11 mouse cellular contexts compared by ENCODE assay signal in genomic region chr17:80698191-80698901, GRCm38 (mm10). TPM values are rescaled to one million over a fixed set of nuclear protein-coding genes. Genes with fewer than 3 reads are reported as not detected.
DNase-seq lines count a peak whose midpoint lies in the region; ATAC-seq and TF ChIP-seq lines count a peak whose summit lies in the region.
"Had no signal": no experiment of that assay in that cellular context is flagged by ENCODE, and none has a peak within 500 bp of the region (broad histone marks: within the 10 kb centered on the region; RNA-seq: fewer than 3 reads in every experiment).

No protein-coding gene starts in this region.

- 0 out of 2 replicates have a peak overlapping the region, but pooled peaks have one; percentile 2 for H3K9ac ChIP-seq in heart, adult 2 months (ENCODE audit: low read depth, low read length)
- H3K9ac ChIP-seq in lung, embryonic 15.5 days: 0 out of 2 replicates have a peak overlapping the region, but pooled peaks have one; percentile 5
- H3K9ac ChIP-seq in embryonic facial prominence, embryonic 14.5 days (ENCODE audit: low read depth, low read length): no peak overlapping the region
- H3K9ac ChIP-seq in limb, embryonic 11.5 days (ENCODE audit: low read length): no peak overlapping the region

- peak; percentile 41; the same call in 1 of the 2 replicates for ATAC-seq in lung, embryonic 15.5 days (ENCODE audit: borderline replicate concordance, extremely low read depth, low FRiP score, low TSS enrichment)
- ATAC-seq in embryonic facial prominence, embryonic 14.5 days (ENCODE audit: low read depth): peak; percentile 6; the same call in 1 of the 2 replicates
- no peak for ATAC-seq in limb, embryonic 11.5 days (ENCODE audit: insufficient number of reproducible peaks, low FRiP score, low TSS enrichment, low read depth)

- H3K79me2 ChIP-seq in heart, adult 2 months (replicated peaks; ENCODE audit: control insufficient read depth, insufficient read depth, low read length): peaks cover 14% of the 10 kb centered on the region

- peaks cover 25% of the 10 kb centered on the region for H3K4me1 ChIP-seq in heart, adult 2 months (ENCODE audit: control insufficient read depth, insufficient read depth, low read length)
- H3K4me1 ChIP-seq in lung, embryonic 15.5 days: peaks cover 52% of the 10 kb centered on the region
- H3K4me1 ChIP-seq in embryonic facial prominence, embryonic 14.5 days (ENCODE audit: control insufficient read depth, insufficient read depth, low read length): peaks cover 37% of the 10 kb centered on the region
- peaks cover 8% of the 10 kb centered on the region; the same call in 1 of the 2 replicates for H3K4me1 ChIP-seq in limb, embryonic 11.5 days (ENCODE audit: control insufficient read depth, insufficient read depth, low read length)

- no peak overlapping the region for H3K4me3 ChIP-seq in heart, adult 2 months
- H3K4me3 ChIP-seq in lung, embryonic 15.5 days: no peak overlapping the region
- H3K4me3 ChIP-seq in embryonic facial prominence, embryonic 14.5 days (ENCODE audit: low read depth, low read length): no peak overlapping the region
- H3K4me3 ChIP-seq in limb, embryonic 11.5 days (ENCODE audit: low read depth, low read length): no peak overlapping the region
- H3K4me3 ChIP-seq: megakaryocyte, embryonic 14.5 days had no signal

- H3K27ac ChIP-seq in heart, adult 2 months: peak overlapping the region; percentile 33; the same call in 1 of the 2 replicates
- peak overlapping the region; percentile 30 for H3K27ac ChIP-seq in lung, embryonic 15.5 days
- peak overlapping the region; percentile 13; the same call in 1 of the 2 replicates for H3K27ac ChIP-seq in embryonic facial prominence, embryonic 14.5 days (replicated peaks; ENCODE audit: low read depth, low read length)
- 0 out of 2 replicates have a peak overlapping the region, but pooled peaks have one; percentile 25 for H3K27ac ChIP-seq in limb, embryonic 11.5 days (replicated peaks; ENCODE audit: low read depth, low read length)

- WGBS in heart, adult 2 months: 25% methylated on average over 12 of the region's 12 CpGs
- WGBS in lung, embryonic 15.5 days: 40% methylated on average over 12 of the region's 12 CpGs
- WGBS in embryonic facial prominence, embryonic 14.5 days: 61% methylated on average over 12 of the region's 12 CpGs
- 67% methylated on average over 12 of the region's 12 CpGs for WGBS in limb, embryonic 11.5 days

- no peak overlapping the region; the same call in 1 of the 2 replicates for H3K4me2 ChIP-seq in lung, embryonic 15.5 days
- H3K4me2 ChIP-seq in embryonic facial prominence, embryonic 14.5 days (ENCODE audit: low read depth, low read length): no peak overlapping the region
- no peak overlapping the region for H3K4me2 ChIP-seq in limb, embryonic 11.5 days (ENCODE audit: low read depth, severe bottlenecking)

- peaks cover 6% of the 10 kb centered on the region for H3K36me3 ChIP-seq in heart, adult 2 months (ENCODE audit: control insufficient read depth, insufficient read depth, low read length)
- no peaks in the 10 kb centered on the region for H3K36me3 ChIP-seq in lung, embryonic 15.5 days
- no peaks in the 10 kb centered on the region for H3K36me3 ChIP-seq in embryonic facial prominence, embryonic 14.5 days (ENCODE audit: control insufficient read depth, insufficient read depth, low read length)
- no peaks in the 10 kb centered on the region for H3K36me3 ChIP-seq in limb, embryonic 11.5 days (ENCODE audit: control insufficient read depth, insufficient read depth, low read length)

- intact Hi-C loops in heart, adult 2 months (cut with DNase I): loop anchor here (2.0 kb wide), 1 partner anchor 16 kb away; no protein-coding TSS in a partner anchor

- TF ChIP-seq CTCF in heart, adult 2 months (IDR thresholded peaks at IDR 0.05): no peak

- H3K27me3 ChIP-seq in heart, adult 2 months (ENCODE audit: control insufficient read depth, insufficient read depth, low read length): no peaks in the 10 kb centered on the region
- no peaks in the 10 kb centered on the region for H3K27me3 ChIP-seq in lung, embryonic 15.5 days
- H3K27me3 ChIP-seq in embryonic facial prominence, embryonic 14.5 days (replicated peaks; ENCODE audit: control insufficient read depth, insufficient read depth, low read length): no peaks in the 10 kb centered on the region
- H3K27me3 ChIP-seq in limb, embryonic 11.5 days (ENCODE audit: control insufficient read depth, insufficient read depth, low read length): no peaks in the 10 kb centered on the region
- H3K27me3 ChIP-seq: megakaryocyte, embryonic 14.5 days had no signal

- DNase-seq in heart, adult 2 months: no peak
- DNase-seq in heart, adult 8-10 months (ENCODE audit: low spot score): no peak
- DNase-seq in lung, adult 18-20 months: no peak
- peak; percentile 49 for DNase-seq in embryonic facial prominence, embryonic 14.5 days (ENCODE audit: low spot score)
- DNase-seq in limb, embryonic 11.5 days (ENCODE audit: low spot score): no peak
- no peak for DNase-seq in kidney, postnatal 36 days
- no peak for DNase-seq in layer of hippocampus, adult 11-12 months (ENCODE audit: low spot score)
- DNase-seq: kidney, adult 18-20 months; thymus, postnatal 25 days had no signal

- no peak for TF ChIP-seq POLR2A in heart, adult 2 months (IDR thresholded peaks at IDR 0.05; ENCODE audit: insufficient read depth, low read depth, low read length)

- no peaks in the 10 kb centered on the region for H3K9me3 ChIP-seq in lung, embryonic 15.5 days
- no peaks in the 10 kb centered on the region for H3K9me3 ChIP-seq in embryonic facial prominence, embryonic 14.5 days (ENCODE audit: control insufficient read depth, low read length)
- H3K9me3 ChIP-seq in limb, embryonic 11.5 days (ENCODE audit: control insufficient read depth, low read length): no peaks in the 10 kb centered on the region

- TF ChIP-seq EP300 in heart, adult 2 months (IDR thresholded peaks at IDR 0.05; ENCODE audit: insufficient read depth, low read depth, low read length): no peak

RNA-seq across cellular contexts. Expression of gene Map4k3, which starts 29.9 kb away (rescaled TPM):
- total RNA-seq in heart, adult 2 months (2021): 10 to 100 TPM; 24.4 to 24.7 TPM
- 12.8 and 20.3 TPM in 2 replicates for polyA plus RNA-seq in heart, adult 2 months (2012; rRNA removed)
- total RNA-seq in heart, adult 8-10 months (2022): 10 to 100 TPM; 19.3 to 25.2 (median 22.0) TPM
- polyA plus RNA-seq in lung, embryonic 15.5 days (2015; fragmentation: Nextera tagmentation; extraction: Ambion mirVana): 44.6 and 46.4 TPM in 2 replicates
- 32.8 and 33.8 TPM in 2 replicates for polyA plus RNA-seq in embryonic facial prominence, embryonic 14.5 days (2014; fragmentation: Nextera tagmentation; extraction: Ambion mirVana)
- polyA plus RNA-seq in limb, embryonic 11.5 days (2014; fragmentation: Nextera tagmentation; extraction: Ambion mirVana): 33.7 and 36.1 TPM in 2 replicates

Comparison
In these comparisons a context has a peak if more than half of its experiments do, and no peak if none do; other contexts are left out.
1. H3K9ac ChIP-seq: peak in heart, adult 2 months (single experiment) and lung, embryonic 15.5 days (single experiment); none in embryonic facial prominence, embryonic 14.5 days (single experiment) and limb, embryonic 11.5 days (single experiment).
2. Peak in every context shown above with its lines, with median percentiles within 50 percentile points of each other: H3K27ac ChIP-seq.